Mouse (Mus musculus) intestine, embryonic 16.5 days (tissue): ENCODE data around the gene Bcar3. TPM values are rescaled to one million over a fixed set of nuclear protein-coding genes. Genes with fewer than 3 reads are reported as not detected.

Experiments used
- ATAC-seq: fragments of 200-750 bp; cut with Nextera tagmentation; 2 replicates; pipeline ENCODE4 v1.8.0; 2017; ENCODE audit warnings: moderate TSS enrichment, moderate library complexity
- H3K27ac ChIP-seq: fragments of 300-500 bp; sonication (generic); 2 replicates; pipeline ENCODE4 v1.5.1; 2014; ENCODE audit warnings: mild to moderate bottlenecking, low read length
- H3K27me3 ChIP-seq: fragments of 300-500 bp; sonication (generic); replicated peaks from 2 replicates; pipeline ENCODE4 v1.6.1; 2014; ENCODE audit warnings: low read length, control low read depth, mixed read lengths; ENCODE audit not compliant: control insufficient read depth, insufficient read depth
- H3K36me3 ChIP-seq: fragments of 300-500 bp; sonication (generic); 2 replicates; pipeline ENCODE4 v1.6.1; 2014; ENCODE audit warnings: low read length, control low read depth; ENCODE audit not compliant: control insufficient read depth, insufficient read depth
- H3K4me1 ChIP-seq: fragments of 300-500 bp; sonication (generic); 2 replicates; pipeline ENCODE4 v1.6.1; 2014; ENCODE audit warnings: low read length, control low read depth, mixed read lengths; ENCODE audit not compliant: control insufficient read depth, insufficient read depth
- H3K4me2 ChIP-seq: fragments of 300-500 bp; sonication (generic); 2 replicates; pipeline ENCODE4 v1.6.1; 2014; ENCODE audit warnings: low read depth, low read length, control low read depth
- H3K4me3 ChIP-seq: fragments of 300-500 bp; sonication (generic); 2 replicates; pipeline ENCODE4 v1.5.1; 2014; ENCODE audit warnings: mild to moderate bottlenecking, low read length
- H3K9ac ChIP-seq: fragments of 300-500 bp; sonication (generic); 2 replicates; pipeline ENCODE4 v1.6.1; 2014; ENCODE audit warnings: low read depth, low read length
- H3K9me3 ChIP-seq: fragments of 300-500 bp; sonication (generic); 2 replicates; pipeline ENCODE4 v1.6.1; 2016; ENCODE audit warnings: low read length, control low read depth; ENCODE audit not compliant: control insufficient read depth
- WGBS: fragments of 180-500 bp; shearing (Covaris S2); extraction: QIAGEN DNeasy Blood & Tissue Kit; methylation state at CpG from one replicate; pipeline ENCODE4 v1.1.7; 2014; 5-methylcytosine and 5-hydroxymethylcytosine counted together
- polyA plus RNA-seq: library from polyadenylated mRNA; unstranded; fragments of >200 nt; fragmentation: Nextera tagmentation; extraction: Ambion mirVana; gene quantifications from 2 replicates; pipeline ENCODE4 v1.2.1, GENCODE M21; 2015

Gene Bcar3
- polyA plus RNA-seq, 1 experiment from 2014 or later: 23.7 TPM

DNA sequence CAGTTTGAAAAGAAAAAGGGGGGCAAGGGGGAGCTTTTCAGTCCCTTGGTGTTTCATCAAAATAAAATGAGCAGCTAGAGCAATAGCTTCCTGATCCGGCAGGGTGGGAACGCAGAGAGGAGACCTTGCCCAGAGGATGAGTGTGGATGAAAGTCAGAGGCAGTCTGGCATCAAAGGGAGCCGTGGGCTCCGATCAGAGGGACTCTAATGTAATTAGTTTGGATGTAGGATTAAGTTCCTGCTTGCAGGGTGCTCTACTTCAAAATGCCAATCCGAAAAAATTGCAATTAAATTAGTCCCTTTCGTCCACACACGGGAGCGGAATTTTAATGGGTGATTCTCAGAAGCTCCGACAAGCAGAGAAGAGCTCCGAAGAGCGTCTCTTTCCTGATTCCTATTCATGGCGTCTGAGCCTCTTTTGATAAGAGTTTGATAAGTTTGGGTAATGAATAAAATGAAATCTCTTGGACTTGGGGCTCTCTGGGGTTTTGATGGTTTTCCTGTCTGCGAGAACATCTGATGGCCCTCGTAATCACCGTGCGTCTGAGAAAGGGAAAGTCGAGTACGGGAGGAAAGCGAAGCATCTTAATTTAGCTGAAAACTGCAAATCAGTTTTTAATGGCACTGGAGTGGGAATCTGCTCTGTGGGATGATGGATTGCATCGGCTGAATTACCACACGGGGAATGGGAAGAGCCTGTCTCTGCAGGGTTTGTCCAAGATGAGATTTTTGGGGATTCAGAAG, 199.1 kb downstream of the Bcar3 start:
- H3K36me3 ChIP-seq: no peaks in the 10 kb centered on the region
- H3K27ac ChIP-seq: no peak overlapping the region
- H3K4me1 ChIP-seq: peaks cover 19% of the 10 kb centered on the region
- H3K27me3 ChIP-seq: no peaks in the 10 kb centered on the region
- no peak for ATAC-seq
- WGBS: 65% methylated on average over 21 of the region's 21 CpGs
- H3K9me3 ChIP-seq: no peaks in the 10 kb centered on the region
- H3K4me2 ChIP-seq: no peak overlapping the region
- no peak overlapping the region for H3K4me3 ChIP-seq
- no peak overlapping the region for H3K9ac ChIP-seq

DNA sequence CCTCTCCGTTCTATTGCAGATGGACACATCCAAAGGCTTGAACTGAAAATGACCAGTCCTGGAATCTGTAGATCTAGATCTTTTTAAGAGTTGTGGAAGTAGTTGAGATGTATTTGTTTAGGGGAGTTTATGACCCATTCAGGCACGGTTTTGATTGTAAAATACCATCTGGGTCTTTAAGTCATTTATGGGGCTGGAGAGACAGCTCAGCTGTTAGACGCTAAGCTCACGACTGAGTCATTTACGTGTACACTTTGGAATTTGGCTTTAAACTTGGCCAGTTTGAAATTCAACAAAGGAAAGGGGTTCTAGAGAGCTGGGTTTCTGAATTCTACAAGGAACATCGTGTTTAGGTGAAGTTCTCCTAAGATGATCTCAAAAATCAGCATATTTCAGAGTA, 200.8 kb downstream of the Bcar3 start:
- Histone ChIP-seq H3K4me1 (peaks cover 19% of the 10 kb centered on the region), H3K27me3 (no peaks in the 10 kb centered on the region), H3K9me3 (no peaks in the 10 kb centered on the region), H3K36me3 (no peaks in the 10 kb centered on the region), H3K9ac (no peak overlapping the region), H3K4me3 (no peak overlapping the region), H3K27ac (no peak overlapping the region), H3K4me2 (no peak overlapping the region)
- 43% methylated on average over 6 of the region's 6 CpGs for WGBS
- ATAC-seq: 0 out of 2 replicates have a peak, but pooled peaks have one; percentile 31

- Histone ChIP-seq H3K4me1 (peaks cover 19% of the 10 kb centered on the region), H3K27ac (no peak overlapping the region), H3K9me3 (no peaks in the 10 kb centered on the region), H3K9ac (no peak overlapping the region), H3K27me3 (no peaks in the 10 kb centered on the region), H3K4me2 (no peak overlapping the region), H3K36me3 (no peaks in the 10 kb centered on the region), H3K4me3 (no peak overlapping the region)
- 83% methylated on average over 6 of the region's 6 CpGs for WGBS
- ATAC-seq: no peak
Observed at GRCm38 (mm10) chr3:122497871-122498270, 203.9 kb downstream of the Bcar3 start.

DNA sequence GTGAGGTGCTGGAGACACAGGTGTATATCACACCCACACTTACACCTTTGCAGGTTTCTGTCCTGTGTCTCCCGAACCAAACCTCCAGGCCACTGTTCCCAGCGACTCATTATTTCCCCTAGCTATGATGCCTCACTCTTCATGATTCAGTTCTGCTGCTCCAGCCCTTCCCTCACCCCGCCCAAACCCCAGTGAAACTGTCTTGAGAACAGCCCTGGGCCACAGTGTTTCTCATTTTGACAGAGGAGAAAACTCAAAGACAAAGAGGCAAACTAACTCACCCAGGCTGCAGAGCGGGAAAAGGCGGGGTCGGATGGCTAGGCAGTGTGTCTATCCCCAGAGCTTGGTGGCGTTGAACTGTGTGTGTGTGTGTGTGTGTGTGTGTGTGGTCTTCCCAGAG, 204.6 kb downstream of the Bcar3 start:
- H3K4me3 ChIP-seq: no peak overlapping the region
- no peaks in the 10 kb centered on the region for H3K36me3 ChIP-seq
- H3K4me1 ChIP-seq: peaks cover 16% of the 10 kb centered on the region
- WGBS: 81% methylated on average over 7 of the region's 7 CpGs
- no peaks in the 10 kb centered on the region for H3K27me3 ChIP-seq
- no peak overlapping the region for H3K27ac ChIP-seq
- ATAC-seq: no peak
- H3K9ac ChIP-seq: no peak overlapping the region
- no peak overlapping the region for H3K4me2 ChIP-seq
- H3K9me3 ChIP-seq: no peaks in the 10 kb centered on the region

- ATAC-seq: no peak
- Histone ChIP-seq H3K27me3 (no peaks in the 10 kb centered on the region), H3K4me2 (no peak overlapping the region), H3K36me3 (no peaks in the 10 kb centered on the region), H3K9me3 (no peaks in the 10 kb centered on the region), H3K9ac (no peak overlapping the region), H3K27ac (no peak overlapping the region), H3K4me1 (peaks cover 10% of the 10 kb centered on the region), H3K4me3 (no peak overlapping the region)
- WGBS: 78% methylated on average over 6 of the region's 6 CpGs
Observed at GRCm38 (mm10) chr3:122499647-122500046, 205.7 kb downstream of the Bcar3 start.

DNA sequence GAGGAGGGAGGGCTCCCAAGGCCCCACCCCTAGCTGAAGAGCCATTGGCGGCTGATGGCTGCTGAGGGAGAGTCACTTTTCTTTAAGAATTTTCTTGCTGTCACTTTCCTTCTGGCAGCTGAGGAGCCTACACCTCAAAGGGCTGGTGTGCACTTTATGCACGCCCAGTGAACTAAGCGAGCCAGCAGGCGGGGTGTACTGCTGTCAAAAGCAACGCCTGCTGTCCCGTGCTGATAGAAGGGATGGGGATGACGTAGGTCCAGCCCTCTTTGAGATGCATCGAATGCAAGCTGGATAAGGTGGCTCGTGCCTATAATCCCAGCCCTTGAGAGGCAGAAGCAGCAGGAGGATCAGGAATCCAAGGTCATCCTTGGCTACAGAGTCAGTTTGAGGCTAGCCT, 207.0 kb downstream of the Bcar3 start:
- no peak overlapping the region for H3K9ac ChIP-seq
- H3K9me3 ChIP-seq: no peaks in the 10 kb centered on the region
- WGBS: 88% methylated on average over 9 of the region's 9 CpGs
- H3K36me3 ChIP-seq: no peaks in the 10 kb centered on the region
- ATAC-seq: no peak
- H3K4me1 ChIP-seq: peaks cover 17% of the 10 kb centered on the region
- no peak overlapping the region for H3K4me3 ChIP-seq
- no peak overlapping the region for H3K4me2 ChIP-seq
- no peak overlapping the region for H3K27ac ChIP-seq
- no peaks in the 10 kb centered on the region for H3K27me3 ChIP-seq

- no peaks in the 10 kb centered on the region for H3K36me3 ChIP-seq
- 44% methylated on average over 10 of the region's 10 CpGs for WGBS
- no peak overlapping the region for H3K4me2 ChIP-seq
- H3K27ac ChIP-seq: no peak overlapping the region; the same call in 1 of the 2 replicates
- no peak for ATAC-seq
- H3K4me3 ChIP-seq: no peak overlapping the region
- H3K9ac ChIP-seq: no peak overlapping the region
- H3K9me3 ChIP-seq: no peaks in the 10 kb centered on the region
- H3K27me3 ChIP-seq: no peaks in the 10 kb centered on the region
- H3K4me1 ChIP-seq: peaks cover 29% of the 10 kb centered on the region
Observed at GRCm38 (mm10) chr3:122506343-122506916, 212.5 kb downstream of the Bcar3 start.

DNA sequence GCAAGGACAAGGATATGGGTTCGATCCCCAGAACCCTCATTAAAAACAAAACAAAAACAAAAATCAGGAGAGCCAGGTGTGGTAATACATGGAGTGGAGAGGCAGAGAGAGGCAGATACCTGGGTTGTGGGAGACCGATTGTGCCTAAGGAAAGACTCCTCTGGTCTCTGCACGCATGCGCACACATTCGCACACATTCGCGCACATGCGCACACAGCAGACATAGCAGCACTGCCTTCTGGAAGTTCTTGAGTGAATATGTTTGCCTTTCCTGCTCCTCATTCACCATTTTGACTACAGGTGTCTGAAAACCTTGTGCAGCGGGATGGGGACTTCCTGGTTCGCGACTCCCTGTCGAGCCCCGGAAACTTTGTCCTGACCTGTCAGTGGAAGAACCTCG, 213.9 kb downstream of the Bcar3 start:
- 96% methylated on average over 14 of the region's 14 CpGs for WGBS
- Histone ChIP-seq H3K4me2 (no peak overlapping the region), H3K9ac (no peak overlapping the region), H3K4me3 (no peak overlapping the region), H3K36me3 (no peaks in the 10 kb centered on the region), H3K27ac (no peak overlapping the region), H3K27me3 (no peaks in the 10 kb centered on the region), H3K9me3 (no peaks in the 10 kb centered on the region), H3K4me1 (peaks cover 29% of the 10 kb centered on the region)
- ATAC-seq: no peak

DNA sequence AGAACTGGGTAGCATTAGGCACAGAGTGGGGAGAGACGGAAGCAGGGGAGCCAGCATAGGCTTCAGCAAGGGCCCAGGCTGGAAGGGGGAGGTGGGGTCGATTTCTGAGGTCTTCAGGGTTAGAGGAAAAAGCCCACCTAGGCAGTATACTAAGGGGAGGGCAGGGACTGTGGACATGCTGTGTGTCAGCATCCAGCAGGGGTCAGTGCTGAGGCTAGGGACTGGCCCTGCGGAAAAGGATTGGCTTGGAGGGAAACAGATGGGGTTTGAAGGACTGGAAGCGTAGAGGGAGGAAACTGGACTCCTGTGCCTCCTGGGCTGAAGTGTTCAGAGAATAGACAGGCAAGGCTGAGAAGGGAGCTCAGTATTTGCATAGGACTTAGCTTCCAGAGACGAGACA, 215.1 kb downstream of the Bcar3 start:
- Histone ChIP-seq H3K27me3 (no peaks in the 10 kb centered on the region), H3K4me1 (peaks cover 29% of the 10 kb centered on the region), H3K27ac (peak overlapping the region; percentile 97), H3K4me3 (no peak overlapping the region), H3K9me3 (no peaks in the 10 kb centered on the region), H3K9ac (no peak overlapping the region), H3K36me3 (no peaks in the 10 kb centered on the region), H3K4me2 (no peak overlapping the region)
- WGBS: 36% methylated on average over 5 of the region's 5 CpGs
- no peak for ATAC-seq
